Mouse (Mus musculus) megakaryocyte-erythroid progenitor cell, adult 5 weeks (primary cell): Measurements from ENCODE around the gene Olfr1386. TPM values are rescaled to one million over a fixed set of nuclear protein-coding genes. Genes with fewer than 3 reads are reported as not detected.

Experiments used
- polyA plus RNA-seq: library from polyadenylated mRNA; stranded (reverse); fragments of >175 nt; gene quantifications from 2 replicates; pipeline ENCODE4 v1.2.3, GENCODE M21; 2012

Gene Olfr1386
- not detected in 2 replicates for polyA plus RNA-seq

DNA sequence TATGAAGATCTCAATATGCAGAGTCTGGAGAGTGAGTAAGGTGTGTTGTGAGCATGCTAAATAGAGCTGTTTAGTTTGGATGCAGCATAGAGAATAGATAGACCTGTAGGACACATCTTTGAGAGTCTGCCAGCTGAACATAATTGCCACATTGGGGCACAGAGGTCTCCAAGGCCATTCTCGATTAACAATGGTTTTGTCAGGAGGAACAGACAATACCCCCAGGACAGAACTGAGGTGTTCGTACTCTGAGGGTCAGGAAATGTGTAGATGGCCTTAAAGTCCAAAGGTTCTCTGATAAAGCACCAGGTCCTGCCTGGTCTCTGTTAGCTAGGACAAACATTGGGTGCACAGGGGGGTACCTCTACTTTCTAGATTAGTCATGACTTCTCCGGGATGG is at the start of gene Olfr1386:
TSS of gene Olfr1386 (plus strand) at position 301 of the 400 bp plus-strand sequence.

DNA sequence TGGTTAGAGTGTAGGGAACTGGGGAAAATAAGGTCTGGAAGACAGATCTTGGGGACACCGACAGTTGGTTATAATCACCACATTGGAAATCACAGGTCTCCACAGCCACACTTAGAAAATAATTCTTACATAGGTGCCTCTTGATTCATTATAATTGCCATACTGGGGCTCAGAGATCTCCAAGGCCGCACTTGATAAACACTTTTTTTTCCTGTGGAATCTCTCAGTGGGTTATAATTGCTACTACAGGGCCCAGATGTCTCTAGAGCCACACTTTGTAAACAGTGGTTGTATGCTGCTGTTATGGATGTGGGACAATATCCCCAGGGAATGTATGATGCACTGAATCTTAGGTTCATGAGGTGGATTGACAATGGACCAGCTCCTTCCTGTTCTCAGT is 42.1 kb upstream of the Olfr1386 start, which contains the start of gene Olfr1389:
TSS of gene Olfr1389 (plus strand) at position 301 of the 400 bp plus-strand sequence.

DNA sequence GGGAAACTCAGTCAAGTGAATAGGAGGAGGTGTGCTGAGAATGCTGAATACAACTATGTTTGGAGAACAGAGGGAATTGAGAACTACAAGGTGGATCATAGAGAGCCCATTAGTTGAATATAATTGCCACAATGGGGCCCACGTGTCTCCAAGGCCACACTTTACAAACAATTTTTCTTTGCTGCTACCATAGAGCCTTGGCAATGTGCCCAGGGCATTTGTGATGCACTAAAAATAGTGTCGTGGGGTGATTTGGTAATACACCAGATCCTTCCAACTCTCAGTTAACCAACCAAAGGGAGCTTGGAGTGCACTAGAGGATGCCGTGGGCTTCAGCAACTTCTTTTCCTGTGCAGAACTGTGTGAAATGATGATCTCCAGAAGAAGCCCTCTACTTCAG is 28.4 kb upstream of the Olfr1386 start, which contains the start of gene Olfr1388:
TSS of gene Olfr1388 (plus strand) at position 214 of the 400 bp plus-strand sequence.

DNA sequence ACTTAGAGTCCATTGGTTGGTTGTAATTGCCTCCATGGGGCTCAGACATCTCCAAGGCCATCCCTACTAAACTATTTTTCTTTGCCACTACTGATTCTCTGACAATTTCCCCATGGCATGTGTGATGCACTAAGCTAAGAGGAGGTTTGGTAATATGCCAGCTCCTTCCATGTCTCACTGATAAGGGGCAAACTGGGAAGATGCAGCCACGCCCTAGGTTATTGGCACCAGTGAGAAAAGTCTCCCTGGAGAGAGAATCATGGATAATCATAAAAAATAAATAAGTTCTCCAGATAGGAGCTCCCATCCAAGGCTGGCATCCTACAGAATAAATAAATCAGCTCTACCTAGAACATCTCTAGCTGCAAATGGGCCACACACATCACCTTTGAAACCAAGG is 9.8 kb upstream of the Olfr1386 start, which contains the start of gene Olfr1387:
TSS of gene Olfr1387 (plus strand) at position 301 of the 400 bp plus-strand sequence.

GRCm38 (mm10) chr11:49488770-49489169 is 23.9 kb downstream of the Olfr1386 start, which contains the start of gene Olfr1385:
Gene Olfr1385 (plus strand): TSS chr11:49489070.

GRCm38 (mm10) chr11:49519348-49519747 is 54.5 kb downstream of the Olfr1386 start, which contains the start of gene Olfr1383:
Gene Olfr1383 (plus strand): TSS chr11:49519648.

Other genes starting within 250 kb of the Olfr1386 start
- gene Mgat1, start 220.9 kb upstream of the Olfr1386 start, polyA plus RNA-seq, result 80.0 and 139 TPM in 2 replicates
- gene Olfr1393, start 186.7 kb upstream of the Olfr1386 start, polyA plus RNA-seq, result not detected in 2 replicates
- gene Olfr1392, start 179.8 kb upstream of the Olfr1386 start, polyA plus RNA-seq, result not detected in 2 replicates
- not detected in 2 replicates for gene Olfr10, start 160.3 kb upstream of the Olfr1386 start, polyA plus RNA-seq
- gene Olfr1391, start 142.3 kb upstream of the Olfr1386 start, polyA plus RNA-seq, result 0.10 TPM in 1 of 2 replicates, not detected in the other
- not detected in 2 replicates for gene Olfr1390, start 129.9 kb upstream of the Olfr1386 start, polyA plus RNA-seq
- gene Olfr1389, start 42.0 kb upstream of the Olfr1386 start, polyA plus RNA-seq, result not detected in 2 replicates
- gene Olfr1388, start 28.4 kb upstream of the Olfr1386 start, polyA plus RNA-seq, result not detected in 2 replicates
- not detected in 2 replicates for gene Olfr1387, start 9.7 kb upstream of the Olfr1386 start, polyA plus RNA-seq
- gene Olfr1385, start 24.0 kb downstream of the Olfr1386 start, polyA plus RNA-seq, result 0.03 TPM in 1 of 2 replicates, not detected in the other
- gene Olfr1384, start 41.7 kb downstream of the Olfr1386 start, polyA plus RNA-seq, result not detected in 2 replicates
- not detected in 2 replicates for gene Olfr1383, start 54.6 kb downstream of the Olfr1386 start, polyA plus RNA-seq
- not detected in 2 replicates for gene Olfr1382, start 63.2 kb downstream of the Olfr1386 start, polyA plus RNA-seq
- gene Olfr1381, start 78.4 kb downstream of the Olfr1386 start, polyA plus RNA-seq, result not detected in 2 replicates
- gene Olfr1380, start 91.8 kb downstream of the Olfr1386 start, polyA plus RNA-seq, result not detected in 2 replicates
- 0.21 and 0.26 TPM in 2 replicates for gene Flt4, start 144.2 kb downstream of the Olfr1386 start, polyA plus RNA-seq
- gene Scgb3a1, start 198.6 kb downstream of the Olfr1386 start, polyA plus RNA-seq, result 0.26 TPM in 1 of 2 replicates, not detected in the other
- gene Cnot6, start 247.7 kb downstream of the Olfr1386 start, polyA plus RNA-seq, result 17.9 and 26.8 TPM in 2 replicates